Mouse (Mus musculus) heart, embryonic 10.5 days (tissue): ENCODE data around the gene Arr3. TPM values are rescaled to one million over a fixed set of nuclear protein-coding genes. Genes with fewer than 3 reads are reported as not detected.

ENCODE experiments used
- DNase-seq: peaks from one replicate; pipeline ENCODE4 v3.0.0-alpha.2; 2017; ENCODE audit warnings: low spot score
- H3K27ac ChIP-seq: fragments of 300-500 bp; sonication (generic); 2 replicates; pipeline ENCODE4 v1.5.1; 2016; ENCODE audit warnings: mild to moderate bottlenecking
- H3K27me3 ChIP-seq: fragments of 300-500 bp; sonication (generic); 2 replicates; pipeline ENCODE4 v1.6.1; 2016; ENCODE audit warnings: mild to moderate bottlenecking; ENCODE audit not compliant: poor library complexity, insufficient read depth, severe bottlenecking
- H3K36me3 ChIP-seq: fragments of 300-500 bp; sonication (generic); 2 replicates; pipeline ENCODE4 v1.6.1; 2016; ENCODE audit warnings: mild to moderate bottlenecking, moderate library complexity
- H3K4me1 ChIP-seq: fragments of 300-500 bp; sonication (generic); 2 replicates; pipeline ENCODE4 v1.6.1; 2016; ENCODE audit warnings: mild to moderate bottlenecking
- H3K4me3 ChIP-seq: fragments of 300-500 bp; sonication (generic); 2 replicates; pipeline ENCODE4 v1.5.1; 2016; ENCODE audit warnings: mild to moderate bottlenecking, moderate library complexity
- H3K9me3 ChIP-seq: fragments of 300-500 bp; sonication (generic); 2 replicates; pipeline ENCODE4 v1.6.1; 2016; ENCODE audit warnings: mild to moderate bottlenecking, moderate library complexity
- WGBS: fragments of 180-500 bp; shearing (Covaris S2); methylation state at CpG from one replicate; pipeline ENCODE4 v1.1.7; 2016; 5-methylcytosine and 5-hydroxymethylcytosine counted together
- polyA plus RNA-seq: library from polyadenylated mRNA; unstranded; fragments of >200 nt; fragmentation: Nextera tagmentation; extraction: Ambion mirVana; gene quantifications from 2 replicates; pipeline ENCODE4 v1.2.1, GENCODE M21; 2016

The Arr3 gene
- polyA plus RNA-seq, 1 experiment from 2014 or later = 0.97 TPM

GRCm38 (mm10) chrX:100629076-100629475, 23.8 kb downstream of the Arr3 start:
- Histone ChIP-seq H3K27ac (no peak overlapping the region), H3K9me3 (no peaks in the 10 kb centered on the region), H3K36me3 (peaks cover under 1% of the 10 kb centered on the region; the same call in 1 of the 2 replicates), H3K4me1 (no peaks in the 10 kb centered on the region), H3K27me3 (no peaks in the 10 kb centered on the region; the same call in 1 of the 2 replicates), H3K4me3 (no peak overlapping the region)
- DNase-seq = no peak
- WGBS = 87% methylated on average over 2 of the region's 2 CpGs

- no peaks in the 10 kb centered on the region for H3K27me3 ChIP-seq
- H3K9me3 ChIP-seq = no peaks in the 10 kb centered on the region
- 82% methylated on average over 8 of the region's 8 CpGs for WGBS
- no peak for DNase-seq
- no peak overlapping the region for H3K4me3 ChIP-seq
- H3K4me1 ChIP-seq = no peaks in the 10 kb centered on the region
- no peak overlapping the region for H3K27ac ChIP-seq
- peaks cover 32% of the 10 kb centered on the region for H3K36me3 ChIP-seq
These were observed 33.2 kb downstream of the Arr3 start for GRCm38 (mm10) chrX:100638477-100638876.

GRCm38 (mm10) chrX:100652848-100653247, 47.6 kb downstream of the Arr3 start:
- H3K9me3 ChIP-seq = no peaks in the 10 kb centered on the region
- peaks cover 10% of the 10 kb centered on the region; the same call in 1 of the 2 replicates for H3K36me3 ChIP-seq
- H3K4me1 ChIP-seq = no peaks in the 10 kb centered on the region
- H3K4me3 ChIP-seq = no peak overlapping the region
- H3K27ac ChIP-seq = no peak overlapping the region
- DNase-seq = no peak
- no peaks in the 10 kb centered on the region for H3K27me3 ChIP-seq

- Histone ChIP-seq H3K4me1 (no peaks in the 10 kb centered on the region), H3K27me3 (peaks cover 3% of the 10 kb centered on the region; the same call in 1 of the 2 replicates), H3K27ac (no peak overlapping the region), H3K36me3 (peaks cover 14% of the 10 kb centered on the region; the same call in 1 of the 2 replicates), H3K9me3 (no peaks in the 10 kb centered on the region), H3K4me3 (no peak overlapping the region)
- no peak for DNase-seq
- 88% methylated on average over 2 of the region's 2 CpGs for WGBS
These were observed 59.5 kb downstream of the Arr3 start for GRCm38 (mm10) chrX:100664825-100665224.

Other genes with a start within 250 kb of the Arr3 start
- gene Otud6a, start 176.5 kb upstream of the Arr3 start, polyA plus RNA-seq = not detected in 2 replicates
- 0.52 and 0.62 TPM in 2 replicates for gene Awat2, start 162.8 kb upstream of the Arr3 start, polyA plus RNA-seq
- 27.4 and 30.3 TPM in 2 replicates for gene Igbp1, start 111.2 kb upstream of the Arr3 start, polyA plus RNA-seq
- gene Dgat2l6, start 80.7 kb upstream of the Arr3 start, polyA plus RNA-seq = not detected in 2 replicates
- gene Awat1, start 33.2 kb upstream of the Arr3 start, polyA plus RNA-seq = not detected in 2 replicates
- not detected in 2 replicates for gene P2ry4, start 10.6 kb upstream of the Arr3 start, polyA plus RNA-seq
- 30.1 and 30.9 TPM in 2 replicates for gene Kif4, start 20.2 kb downstream of the Arr3 start, polyA plus RNA-seq
- 94.4 and 106 TPM in 2 replicates for gene Pdzd11, start 21.1 kb downstream of the Arr3 start, polyA plus RNA-seq
- gene Gdpd2, start 124.4 kb downstream of the Arr3 start, polyA plus RNA-seq = 0.34 and 0.88 TPM in 2 replicates
- gene Dlg3, start 162.2 kb downstream of the Arr3 start, polyA plus RNA-seq = 3.4 and 8.5 TPM in 2 replicates